Mouse (Mus musculus): Measurements from ENCODE around the gene Med28.

Gene Med28

GRCm38 (mm10) chr5:45512908-45513307, 7.1 kb upstream of the Med28 start:
- DNase-seq (ENCODE audit: low spot score in 2 of 2) = no peak

GRCm38 (mm10) chr5:45513511-45513910, 6.5 kb upstream of the Med28 start:
- DNase-seq (ENCODE audit: low spot score in 2 of 2) = no peak

- DNase-seq (ENCODE audit: low spot score in 2 of 2) = no peak
Measured at GRCm38 (mm10) chr5:45514599-45514998, 5.4 kb upstream of the Med28 start.

GRCm38 (mm10) chr5:45515151-45515743, 4.8 kb upstream of the Med28 start:
- no peak for DNase-seq (ENCODE audit: low spot score in 2 of 2)

- no peak for DNase-seq (ENCODE audit: low spot score in 2 of 2)
Measured at GRCm38 (mm10) chr5:45520809-45521110, 731 bp downstream of the Med28 start.

GRCm38 (mm10) chr5:45521601-45522000, 1.6 kb downstream of the Med28 start:
- no peak for DNase-seq (ENCODE audit: low spot score in 2 of 2)

GRCm38 (mm10) chr5:45525101-45525500, 5.1 kb downstream of the Med28 start:
- DNase-seq (ENCODE audit: low spot score in 2 of 2) = no peak

GRCm38 (mm10) chr5:45526338-45526737, 6.3 kb downstream of the Med28 start:
- no peak for DNase-seq (ENCODE audit: low spot score in 2 of 2)

GRCm38 (mm10) chr5:45529696-45530095, 9.7 kb downstream of the Med28 start:
- no peak for DNase-seq (ENCODE audit: low spot score in 2 of 2)

GRCm38 (mm10) chr5:45534319-45535098, 14.5 kb downstream of the Med28 start:
- peak; percentile 23 to 47 for DNase-seq (ENCODE audit: low spot score in 2 of 2)

- DNase-seq (ENCODE audit: low spot score in 2 of 2) = no peak
Measured at GRCm38 (mm10) chr5:45535177-45535576, 15.1 kb downstream of the Med28 start.

- DNase-seq (ENCODE audit: low spot score in 2 of 2) = no peak
Measured at GRCm38 (mm10) chr5:45539502-45539901, 19.5 kb downstream of the Med28 start.

- no peak for DNase-seq (ENCODE audit: low spot score in 2 of 2)
Measured at GRCm38 (mm10) chr5:45543374-45543773, 23.3 kb downstream of the Med28 start.

- no peak for DNase-seq (ENCODE audit: low spot score in 2 of 2)
Measured at GRCm38 (mm10) chr5:45549586-45549985, 29.6 kb downstream of the Med28 start.

GRCm38 (mm10) chr5:45564054-45564453, 44.0 kb downstream of the Med28 start:
- DNase-seq (ENCODE audit: low spot score in 2 of 2) = no peak

GRCm38 (mm10) chr5:45565829-45566228, 45.8 kb downstream of the Med28 start:
- DNase-seq (ENCODE audit: low spot score in 2 of 2) = no peak

GRCm38 (mm10) chr5:45572816-45573215, 52.8 kb downstream of the Med28 start:
- no peak for DNase-seq (ENCODE audit: low spot score in 2 of 2)

- DNase-seq (ENCODE audit: low spot score in 2 of 2) = no peak
Measured at GRCm38 (mm10) chr5:45576716-45577115, 56.7 kb downstream of the Med28 start.

GRCm38 (mm10) chr5:45577376-45577775, 57.3 kb downstream of the Med28 start:
- DNase-seq (ENCODE audit: low spot score in 2 of 2) = no peak

Measured in spleen, postnatal 14 days (tissue).